Mouse (Mus musculus) activated CD4-positive, CD25-positive, alpha-beta regulatory T cell, adult 4 months (primary cell): Measurements from ENCODE around the gene Ttn. TPM values are rescaled to one million over a fixed set of nuclear protein-coding genes. Genes with fewer than 3 reads are reported as not detected.

Source experiments
- polyA plus RNA-seq, 2 experiments: library from polyadenylated mRNA; unstranded; fragments of 100-300 nt; shearing (Covaris generic); gene quantifications; one replicate each; pipeline ENCODE4 v1.2.1; 2017

The Ttn gene
- polyA plus RNA-seq, 2 experiments from 2014 or later, result 6.2 to 6.9 TPM

Other genes with a start within 250 kb of the Ttn start
- 1 to 10 TPM; 2.2 to 2.5 TPM for gene Ccdc141, start 188.1 kb upstream of the Ttn start, polyA plus RNA-seq